Mouse (Mus musculus): ENCODE results near the gene Mrpl34.

Gene Mrpl34

GRCm38 (mm10) chr8:71468916-71469315 lies 4.2 kb downstream of the Mrpl34 start, which contains the start of gene Dda1:
Gene Dda1 (plus strand): TSS chr8:71469199.
- DNase-seq (ENCODE audit: low spot score in 2 of 2) = peak; percentile 91 to 98

- no peak for DNase-seq (ENCODE audit: low spot score in 2 of 2)
These were observed 4.7 kb downstream of the Mrpl34 start for GRCm38 (mm10) chr8:71469411-71469810.

GRCm38 (mm10) chr8:71470146-71470912 lies 5.6 kb downstream of the Mrpl34 start:
- DNase-seq (ENCODE audit: low spot score in 2 of 2) = no peak

GRCm38 (mm10) chr8:71470913-71471255 lies 6.1 kb downstream of the Mrpl34 start:
- DNase-seq (ENCODE audit: low spot score in 2 of 2) = no peak

GRCm38 (mm10) chr8:71471861-71472260 lies 7.1 kb downstream of the Mrpl34 start:
- DNase-seq (ENCODE audit: low spot score in 2 of 2) = no peak

- no peak for DNase-seq (ENCODE audit: low spot score in 2 of 2)
These were observed 8.0 kb downstream of the Mrpl34 start for GRCm38 (mm10) chr8:71472601-71473386.

GRCm38 (mm10) chr8:71474344-71474743 lies 9.6 kb downstream of the Mrpl34 start:
- no peak for DNase-seq (ENCODE audit: low spot score in 2 of 2)

GRCm38 (mm10) chr8:71474785-71475701 lies 10.3 kb downstream of the Mrpl34 start:
- no peak for DNase-seq (ENCODE audit: low spot score in 2 of 2)

GRCm38 (mm10) chr8:71475702-71476075 lies 10.9 kb downstream of the Mrpl34 start:
- no peak for DNase-seq (ENCODE audit: low spot score in 2 of 2)

GRCm38 (mm10) chr8:71476099-71476940 lies 11.6 kb downstream of the Mrpl34 start:
- peak; percentile 65 to 82 for DNase-seq (ENCODE audit: low spot score in 2 of 2)

- no peak for DNase-seq (ENCODE audit: low spot score in 2 of 2)
These were observed 12.6 kb downstream of the Mrpl34 start for GRCm38 (mm10) chr8:71477196-71477845.

GRCm38 (mm10) chr8:71478943-71479342 lies 14.2 kb downstream of the Mrpl34 start:
- no peak for DNase-seq (ENCODE audit: low spot score in 2 of 2)

GRCm38 (mm10) chr8:71483932-71484331 lies 19.2 kb downstream of the Mrpl34 start:
- no peak for DNase-seq (ENCODE audit: low spot score in 2 of 2)

- no peak for DNase-seq (ENCODE audit: low spot score in 2 of 2)
These were observed 20.0 kb downstream of the Mrpl34 start for GRCm38 (mm10) chr8:71484736-71485135.

- DNase-seq (ENCODE audit: low spot score in 2 of 2) = peak; percentile 73 to 84
These were observed 20.7 kb downstream of the Mrpl34 start, which contains the start of gene Ano8 for GRCm38 (mm10) chr8:71485142-71486135. Gene Ano8 (minus strand): TSS chr8:71485963.

- DNase-seq (ENCODE audit: low spot score in 2 of 2) = no peak
These were observed 21.4 kb downstream of the Mrpl34 start for GRCm38 (mm10) chr8:71486136-71486529.

GRCm38 (mm10) chr8:71487691-71488445 lies 23.1 kb downstream of the Mrpl34 start, which contains the start of gene Gtpbp3:
Gene Gtpbp3 (plus strand): TSS chr8:71488103.
- DNase-seq (ENCODE audit: low spot score in 2 of 2) = peak; percentile 79 to 83

GRCm38 (mm10) chr8:71488454-71488853 lies 23.7 kb downstream of the Mrpl34 start:
- peak; percentile 84 to 85 for DNase-seq (ENCODE audit: low spot score in 2 of 2)

Measured in urinary bladder, postnatal 36 days (tissue).